Mouse (Mus musculus) left cerebral cortex, adult 9 months (tissue): ENCODE results near the gene C3.

ENCODE experiments used
- DNase-seq, 2 experiments: peaks; one replicate each; pipeline ENCODE4 v3.0.0; 2022; ENCODE audit warnings: low spot score in 2 of 2

The C3 gene

GRCm38 (mm10) chr17:57250461-57251160, 22.7 kb upstream of the C3 start:
- peak in 1 of 2 experiments; percentile 34 for DNase-seq

- peak; percentile 50 to 88 for DNase-seq
Observed at GRCm38 (mm10) chr17:57249186-57250181, 21.5 kb upstream of the C3 start, which contains the start of gene Trip10. Gene Trip10 (plus strand): TSS chr17:57249455.

- DNase-seq: no peak
Observed at GRCm38 (mm10) chr17:57248771-57249170, 20.8 kb upstream of the C3 start.

- DNase-seq: peak; percentile 78 to 91
Observed at GRCm38 (mm10) chr17:57248201-57248699, 20.3 kb upstream of the C3 start, which contains the start of gene Gpr108. Gene Gpr108 (minus strand): TSS chr17:57248446.

- peak; percentile 99 to 100 for DNase-seq
Observed at GRCm38 (mm10) chr17:57247393-57248200, 19.7 kb upstream of the C3 start.

GRCm38 (mm10) chr17:57246663-57247392, 18.9 kb upstream of the C3 start:
- no peak for DNase-seq

- DNase-seq: no peak
Observed at GRCm38 (mm10) chr17:57245311-57245929, 17.5 kb upstream of the C3 start.

GRCm38 (mm10) chr17:57243650-57244370, 15.9 kb upstream of the C3 start:
- DNase-seq: no peak

- DNase-seq: no peak
Observed at GRCm38 (mm10) chr17:57237181-57237580, 9.2 kb upstream of the C3 start.

GRCm38 (mm10) chr17:57235803-57236202, 7.9 kb upstream of the C3 start:
- DNase-seq: no peak

- no peak for DNase-seq
Observed at GRCm38 (mm10) chr17:57234254-57234928, 6.5 kb upstream of the C3 start.

- DNase-seq: no peak
Observed at GRCm38 (mm10) chr17:57233038-57233437, 5.1 kb upstream of the C3 start.

- no peak for DNase-seq
Observed at GRCm38 (mm10) chr17:57232200-57232599, 4.3 kb upstream of the C3 start.

- no peak for DNase-seq
Observed at GRCm38 (mm10) chr17:57231321-57231771, 3.4 kb upstream of the C3 start.

- DNase-seq: no peak
Observed at GRCm38 (mm10) chr17:57230728-57231125, 2.8 kb upstream of the C3 start.

GRCm38 (mm10) chr17:57229851-57230727, 2.2 kb upstream of the C3 start:
- no peak for DNase-seq

GRCm38 (mm10) chr17:57228873-57229272, 937 bp upstream of the C3 start:
- DNase-seq: no peak

GRCm38 (mm10) chr17:57227468-57227867, 468 bp downstream of the C3 start:
- no peak for DNase-seq
